Mouse (Mus musculus) frontal cortex, postnatal 36 days (tissue): ENCODE data around the gene Creb3l4.

Experiments used
- DNase-seq, 2 experiments: peaks; one replicate each; pipeline ENCODE4 v3.0.0; 2022; ENCODE audit warnings: low spot score in 2 of 2

Gene Creb3l4

DNA sequence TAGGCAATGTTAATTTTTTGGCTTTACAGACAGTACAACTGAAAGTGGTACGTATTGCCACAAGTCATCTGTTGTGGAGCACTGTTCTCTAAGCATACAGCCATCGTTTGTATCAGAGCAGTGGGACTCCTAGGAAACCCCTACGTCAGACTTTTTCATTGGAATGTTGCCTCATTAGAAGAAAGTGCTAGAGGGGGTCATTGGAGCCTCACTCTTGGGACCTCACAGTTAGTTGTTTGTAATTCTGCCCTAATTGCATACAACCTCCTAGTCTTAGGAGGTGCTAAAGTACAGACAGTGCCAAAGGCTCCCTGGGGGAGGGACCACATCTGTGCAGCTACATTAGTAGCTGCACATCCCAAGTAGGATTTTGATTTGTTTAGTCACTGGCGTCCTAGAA is 48.6 kb downstream of the Creb3l4 start:
- DNase-seq: no peak

DNA sequence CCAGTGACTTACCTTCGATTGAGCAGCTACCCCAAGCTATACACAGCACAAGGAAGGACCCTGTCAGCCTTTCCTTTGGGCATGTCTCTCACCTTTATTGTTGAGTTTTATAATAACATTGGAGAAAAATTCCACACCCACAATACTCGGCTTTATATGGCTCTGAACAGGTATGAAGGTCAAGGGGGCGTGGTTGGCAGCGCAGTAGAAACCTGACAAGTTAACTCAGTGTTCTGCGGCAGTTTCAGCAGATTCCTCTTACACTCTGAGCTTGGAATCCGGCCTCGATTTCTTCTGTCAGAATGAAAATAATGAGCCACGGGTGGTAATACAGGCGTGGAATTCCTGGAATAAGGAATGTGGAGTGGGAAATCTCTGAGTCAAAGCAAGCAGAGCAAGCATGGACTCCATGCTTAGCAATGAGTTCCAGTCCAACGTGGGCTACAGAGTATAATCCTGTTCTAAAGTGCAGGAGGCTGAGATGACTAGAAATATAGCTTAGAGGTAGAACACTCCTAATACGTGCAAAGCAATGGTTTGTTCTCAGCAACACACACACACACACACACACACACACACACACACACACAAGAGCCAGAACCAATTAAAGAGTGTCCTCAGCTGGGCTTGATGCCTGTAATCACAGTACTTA is 52.3 kb downstream of the Creb3l4 start:
- no peak for DNase-seq
